Mouse (Mus musculus): ENCODE data around the gene Rnaset2b. TPM values are rescaled to one million over a fixed set of nuclear protein-coding genes. Genes with fewer than 3 reads are reported as not detected.
A peak's percentile ranks its signal among the peaks of the same experiment; 100 is the strongest.
"Not testable (repeated sequence)": the region's sequence is repeated elsewhere in the genome, so short reads cannot be mapped to it uniquely, and the experiment has no call there.

The Rnaset2b gene
- polyA plus RNA-seq, 1 experiment from 2014 or later: 304 TPM

- H3K36me3 ChIP-seq (ENCODE audit: control insufficient read depth, insufficient read depth, low read length); H3K27ac ChIP-seq (replicated peaks in 1 of 2; ENCODE audit: control insufficient read depth in 1 of 2, insufficient read depth in 1 of 2, low read depth in 2 of 2, low read length in 2 of 2); ATAC-seq (ENCODE audit: insufficient number of reproducible peaks, insufficient read depth, low FRiP score, low read depth); H3K4me3 ChIP-seq (ENCODE audit: control insufficient read depth in 1 of 2, insufficient read depth in 1 of 2, low read depth in 1 of 2, low read length in 2 of 2); H3K4me2 ChIP-seq (ENCODE audit: low read length); H3K9ac ChIP-seq (ENCODE audit: low read length); H3K27me3 ChIP-seq (ENCODE audit: control insufficient read depth, insufficient read depth, low read length); H3K9me3 ChIP-seq (ENCODE audit: control insufficient read depth, low read length); H3K4me1 ChIP-seq (ENCODE audit: control insufficient read depth in 2 of 2, insufficient read depth in 2 of 2, low read length in 2 of 2): not testable (repeated sequence)
- WGBS: no CpG with 5 or more reads among the region's 1 CpGs
Measured at GRCm38 (mm10) chr17:6967673-6968072, 2.8 kb upstream of the Rnaset2b start.

DNA sequence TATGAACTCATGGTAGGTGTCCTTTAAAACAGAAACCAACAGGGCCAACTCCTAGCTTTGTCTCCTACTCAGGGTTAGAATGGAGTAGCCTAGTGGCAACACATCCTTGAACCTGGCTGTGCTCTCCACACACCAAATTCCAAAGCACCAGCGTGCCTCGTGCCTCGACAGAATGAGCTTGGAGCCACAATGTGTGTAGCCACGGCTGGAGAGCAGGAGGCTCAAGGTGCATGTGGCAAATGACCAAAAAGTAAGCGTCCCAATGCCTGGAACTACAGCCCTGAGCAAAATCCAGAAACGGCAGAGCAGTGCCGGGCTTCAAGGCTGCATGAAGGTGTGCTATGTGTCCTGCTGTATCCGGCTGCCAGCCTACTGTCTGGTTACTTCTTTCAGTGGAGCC, 804 bp downstream of the Rnaset2b start:
- H3K9ac ChIP-seq (ENCODE audit: low read length); ATAC-seq (ENCODE audit: insufficient number of reproducible peaks, insufficient read depth, low FRiP score, low read depth); H3K36me3 ChIP-seq (ENCODE audit: control insufficient read depth, insufficient read depth, low read length); H3K4me3 ChIP-seq (ENCODE audit: control insufficient read depth in 1 of 2, insufficient read depth in 1 of 2, low read depth in 1 of 2, low read length in 2 of 2); H3K27me3 ChIP-seq (ENCODE audit: control insufficient read depth, insufficient read depth, low read length); H3K4me1 ChIP-seq (ENCODE audit: control insufficient read depth in 2 of 2, insufficient read depth in 2 of 2, low read length in 2 of 2); H3K27ac ChIP-seq (replicated peaks in 1 of 2; ENCODE audit: control insufficient read depth in 1 of 2, insufficient read depth in 1 of 2, low read depth in 2 of 2, low read length in 2 of 2); H3K9me3 ChIP-seq (ENCODE audit: control insufficient read depth, low read length); H3K4me2 ChIP-seq (ENCODE audit: low read length): not testable (repeated sequence)
- WGBS: 76% methylated on average over 8 of the region's 8 CpGs

GRCm38 (mm10) chr17:6972836-6973396, 2.5 kb downstream of the Rnaset2b start:
- not testable (repeated sequence) for H3K27ac ChIP-seq (replicated peaks in 1 of 2; ENCODE audit: control insufficient read depth in 1 of 2, insufficient read depth in 1 of 2, low read depth in 2 of 2, low read length in 2 of 2); H3K36me3 ChIP-seq (ENCODE audit: control insufficient read depth, insufficient read depth, low read length); H3K9me3 ChIP-seq (ENCODE audit: control insufficient read depth, low read length); H3K27me3 ChIP-seq (ENCODE audit: control insufficient read depth, insufficient read depth, low read length); H3K9ac ChIP-seq (ENCODE audit: low read length); ATAC-seq (ENCODE audit: insufficient number of reproducible peaks, insufficient read depth, low FRiP score, low read depth); H3K4me1 ChIP-seq (ENCODE audit: control insufficient read depth in 2 of 2, insufficient read depth in 2 of 2, low read length in 2 of 2); H3K4me2 ChIP-seq (ENCODE audit: low read length); H3K4me3 ChIP-seq (ENCODE audit: control insufficient read depth in 1 of 2, insufficient read depth in 1 of 2, low read depth in 1 of 2, low read length in 2 of 2)
- WGBS: 58% methylated on average over 4 of the region's 4 CpGs

DNA sequence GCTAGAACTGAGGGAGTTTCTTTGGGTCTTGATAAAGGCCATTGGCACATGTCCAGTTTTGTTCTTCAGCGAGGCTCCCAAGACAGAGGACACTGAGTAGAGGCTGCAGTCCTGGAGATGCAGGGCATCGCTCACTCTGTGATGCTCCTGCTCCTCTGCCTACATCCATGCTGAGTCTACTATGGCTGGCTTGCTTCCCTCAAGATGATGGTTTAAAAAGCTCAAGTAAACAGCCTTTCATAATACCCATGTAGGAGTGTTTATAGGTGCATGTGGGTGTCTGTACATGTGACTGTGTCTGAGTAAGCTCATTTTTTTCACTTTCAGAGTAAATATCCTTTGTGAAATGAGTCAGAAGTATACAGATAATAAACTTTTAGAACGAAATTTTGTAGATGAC, 4.6 kb downstream of the Rnaset2b start:
- not testable (repeated sequence) for H3K9ac ChIP-seq (ENCODE audit: low read length); H3K4me1 ChIP-seq (ENCODE audit: control insufficient read depth in 2 of 2, insufficient read depth in 2 of 2, low read length in 2 of 2); ATAC-seq (ENCODE audit: insufficient number of reproducible peaks, insufficient read depth, low FRiP score, low read depth); H3K27me3 ChIP-seq (ENCODE audit: control insufficient read depth, insufficient read depth, low read length); H3K4me2 ChIP-seq (ENCODE audit: low read length); H3K4me3 ChIP-seq (ENCODE audit: control insufficient read depth in 1 of 2, insufficient read depth in 1 of 2, low read depth in 1 of 2, low read length in 2 of 2); H3K36me3 ChIP-seq (ENCODE audit: control insufficient read depth, insufficient read depth, low read length); H3K27ac ChIP-seq (replicated peaks in 1 of 2; ENCODE audit: control insufficient read depth in 1 of 2, insufficient read depth in 1 of 2, low read depth in 2 of 2, low read length in 2 of 2); H3K9me3 ChIP-seq (ENCODE audit: control insufficient read depth, low read length)
- WGBS: 39% methylated on average over 3 of the region's 3 CpGs

GRCm38 (mm10) chr17:6978287-6979248, 8.1 kb downstream of the Rnaset2b start, which contains the start of gene Gm49721:
Gene Gm49721, plus strand, starts transcription at chr17:6978904.
- not testable (repeated sequence) for H3K9me3 ChIP-seq (ENCODE audit: control insufficient read depth, low read length); H3K27me3 ChIP-seq (ENCODE audit: control insufficient read depth, insufficient read depth, low read length); H3K4me1 ChIP-seq (ENCODE audit: control insufficient read depth in 2 of 2, insufficient read depth in 2 of 2, low read length in 2 of 2); H3K36me3 ChIP-seq (ENCODE audit: control insufficient read depth, insufficient read depth, low read length)
- peak; percentile 98 for ATAC-seq (ENCODE audit: insufficient number of reproducible peaks, insufficient read depth, low FRiP score, low read depth)
- Histone ChIP-seq H3K4me2 (ENCODE audit: low read length) (peak within 1 kb of the TSS; percentile 57), H3K4me3 (ENCODE audit: control insufficient read depth in 1 of 2, insufficient read depth in 1 of 2, low read depth in 1 of 2, low read length in 2 of 2) (peak within 1 kb of the TSS; percentile 52 to 68), H3K27ac (replicated peaks in 1 of 2; ENCODE audit: control insufficient read depth in 1 of 2, insufficient read depth in 1 of 2, low read depth in 2 of 2, low read length in 2 of 2) (peak within 1 kb of the TSS in 1 of 2 experiments; percentile 56; a peak in 2 of 4 replicates), H3K9ac (ENCODE audit: low read length) (peak within 1 kb of the TSS; percentile 78)
- WGBS: under 1% methylated on average over 49 of the region's 68 CpGs

DNA sequence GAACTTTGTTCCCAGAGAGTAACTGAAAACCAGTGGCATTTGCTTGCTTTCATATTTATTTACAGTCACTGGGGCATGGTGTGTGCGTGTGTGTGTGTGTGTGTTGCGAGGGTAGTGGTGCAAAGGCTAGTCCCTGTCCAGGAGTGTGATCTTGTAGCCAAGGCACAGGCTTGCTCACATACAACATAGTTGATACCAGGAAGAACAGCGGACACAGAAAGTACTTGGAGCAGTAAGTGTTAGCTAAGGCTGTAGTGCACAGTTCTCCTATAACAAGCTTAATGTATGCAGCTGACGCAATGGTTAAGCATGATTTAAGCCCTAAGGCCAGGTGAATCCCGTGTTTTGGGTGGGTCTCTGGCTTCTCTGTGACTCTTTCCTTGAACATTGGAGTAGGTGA, 8.9 kb downstream of the Rnaset2b start:
- not testable (repeated sequence) for H3K27ac ChIP-seq (replicated peaks in 1 of 2; ENCODE audit: control insufficient read depth in 1 of 2, insufficient read depth in 1 of 2, low read depth in 2 of 2, low read length in 2 of 2); ATAC-seq (ENCODE audit: insufficient number of reproducible peaks, insufficient read depth, low FRiP score, low read depth)
- 17% methylated on average over 5 of the region's 5 CpGs for WGBS

DNA sequence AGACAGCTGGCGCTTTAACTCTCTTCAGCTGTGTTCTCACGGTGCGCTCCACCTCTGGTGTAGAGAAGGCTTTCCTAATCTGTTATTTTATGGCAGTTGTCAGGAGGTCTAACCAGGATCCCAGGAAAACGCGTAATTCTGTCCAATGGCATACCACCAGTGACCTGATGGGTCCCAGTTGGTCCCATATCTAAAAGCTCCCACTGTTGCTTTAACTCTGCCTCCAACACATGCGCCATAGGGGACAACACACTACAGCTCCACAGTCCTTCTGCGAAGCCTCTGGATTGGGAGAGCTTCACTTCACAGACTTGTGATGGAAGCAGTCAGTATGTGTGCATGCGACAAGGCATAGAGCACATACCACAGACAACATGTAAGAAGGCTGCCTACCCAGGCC, 9.7 kb downstream of the Rnaset2b start:
- H3K9ac ChIP-seq (ENCODE audit: low read length); ATAC-seq (ENCODE audit: insufficient number of reproducible peaks, insufficient read depth, low FRiP score, low read depth); H3K27me3 ChIP-seq (ENCODE audit: control insufficient read depth, insufficient read depth, low read length); H3K4me1 ChIP-seq (ENCODE audit: control insufficient read depth in 2 of 2, insufficient read depth in 2 of 2, low read length in 2 of 2); H3K4me3 ChIP-seq (ENCODE audit: control insufficient read depth in 1 of 2, insufficient read depth in 1 of 2, low read depth in 1 of 2, low read length in 2 of 2); H3K4me2 ChIP-seq (ENCODE audit: low read length); H3K9me3 ChIP-seq (ENCODE audit: control insufficient read depth, low read length); H3K27ac ChIP-seq (replicated peaks in 1 of 2; ENCODE audit: control insufficient read depth in 1 of 2, insufficient read depth in 1 of 2, low read depth in 2 of 2, low read length in 2 of 2); H3K36me3 ChIP-seq (ENCODE audit: control insufficient read depth, insufficient read depth, low read length): not testable (repeated sequence)
- 95% methylated on average over 5 of the region's 8 CpGs for WGBS

More for the DNA sequence above, 8.9 kb downstream of the Rnaset2b start:
- Histone ChIP-seq H3K4me2 (ENCODE audit: low read length) (peak overlapping the region; percentile 57), H3K4me3 (ENCODE audit: control insufficient read depth in 1 of 2, insufficient read depth in 1 of 2, low read depth in 1 of 2, low read length in 2 of 2) (peak overlapping the region; percentile 52 to 68), H3K9ac (ENCODE audit: low read length) (peak overlapping the region; percentile 78)
- H3K27me3 ChIP-seq (ENCODE audit: control insufficient read depth, insufficient read depth, low read length); H3K9me3 ChIP-seq (ENCODE audit: control insufficient read depth, low read length); H3K4me1 ChIP-seq (ENCODE audit: control insufficient read depth in 2 of 2, insufficient read depth in 2 of 2, low read length in 2 of 2); H3K36me3 ChIP-seq (ENCODE audit: control insufficient read depth, insufficient read depth, low read length): not testable (repeated sequence)

All from heart, embryonic 14.5 days (tissue).